Mouse (Mus musculus): Measurements from ENCODE around the gene Med16.

DNA sequence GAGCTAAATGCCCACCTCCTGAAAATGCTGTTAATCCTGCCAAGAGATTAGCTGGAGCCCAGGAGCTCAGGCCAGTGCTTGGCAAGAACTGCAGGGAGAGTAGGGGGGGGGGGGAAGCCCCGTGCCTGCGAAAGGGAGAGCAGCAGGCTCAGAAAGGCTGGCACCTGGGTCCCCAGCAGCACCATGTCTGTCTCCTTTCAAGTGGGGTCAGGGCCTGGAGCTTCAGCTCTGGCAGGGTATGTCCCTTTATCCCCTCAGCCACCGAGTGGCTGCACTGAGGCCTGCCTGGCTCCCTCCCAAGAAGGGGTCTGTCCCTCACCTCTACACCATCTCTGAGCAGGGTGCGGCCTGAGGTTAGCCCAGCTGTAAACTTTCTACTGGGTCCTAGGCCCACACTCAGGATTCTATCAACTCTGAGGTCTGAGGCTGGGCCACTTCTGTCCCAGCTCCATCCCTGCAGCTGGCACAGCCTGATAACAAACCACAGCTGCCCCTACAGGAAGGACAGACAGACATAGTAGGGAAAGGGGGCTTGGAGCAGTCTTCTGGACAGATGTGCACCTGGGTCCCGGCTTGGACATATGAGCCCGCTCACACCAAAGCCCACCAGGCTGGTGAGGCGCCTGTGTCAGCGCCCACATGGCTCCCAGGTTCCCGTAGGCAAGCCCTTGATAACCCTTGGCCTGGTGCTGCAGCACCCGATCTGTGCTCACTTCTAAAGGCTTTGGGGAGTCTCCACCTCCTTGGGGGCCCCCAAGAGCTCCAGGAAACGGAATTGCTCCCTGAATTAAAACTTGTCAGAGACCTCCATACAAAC is 5.6 kb upstream of the Med16 start:
- TF ChIP-seq CTCF (IDR thresholded peaks at IDR 0.05; ENCODE audit: extremely low read depth, insufficient read depth, low read length) (no peak), POLR2A (IDR thresholded peaks at IDR 0.05; ENCODE audit: extremely low read depth, insufficient read depth, low read length) (no peak)

All from cortical plate, adult 2 months (tissue).